Mouse (Mus musculus) E14TG2a.4 (cell line): ENCODE results near the gene Tmtc3.

Experiments
- CTCF ChIP-seq: conservative IDR thresholded peaks from 2 replicates; pipeline ENCODE4 v1.5.1; 2014; ENCODE audit warnings: low read length
- NANOG ChIP-seq: IDR thresholded peaks from 2 replicates; pipeline ENCODE4 v1.6.1; 2014; ENCODE audit warnings: borderline replicate concordance, low read length, mixed read lengths

DNA sequence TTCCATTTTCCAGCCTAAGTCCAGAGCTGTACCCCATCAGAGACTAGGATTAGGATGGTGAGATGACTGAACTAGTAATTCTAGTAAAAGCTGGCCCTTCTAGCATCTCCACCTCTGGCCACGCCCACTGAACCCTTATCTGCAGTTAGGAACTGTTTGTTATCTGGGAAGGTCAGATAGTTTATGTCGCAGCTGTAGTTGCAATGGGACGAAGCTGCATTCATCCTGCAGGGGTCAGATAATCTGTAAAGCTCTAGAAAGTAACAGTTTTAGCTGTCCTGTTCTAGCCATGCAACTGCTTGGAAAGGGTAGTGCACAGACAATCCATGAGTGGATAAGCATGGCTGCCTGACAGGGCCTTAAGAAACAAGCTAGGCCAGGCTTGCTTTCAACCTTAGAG lies 11.2 kb upstream of the Tmtc3 start:
- TF ChIP-seq CTCF (no peak), NANOG (no peak)
